Mouse (Mus musculus) midbrain, postnatal 0 days (tissue): ENCODE results near the gene Evx2. TPM values are rescaled to one million over a fixed set of nuclear protein-coding genes. Genes with fewer than 3 reads are reported as not detected.

Source experiments
- ATAC-seq: fragments of 200-750 bp; cut with Nextera tagmentation; 2 replicates; pipeline ENCODE4 v1.8.0; 2017; ENCODE audit warnings: moderate number of reproducible peaks, mild to moderate bottlenecking, moderate TSS enrichment, moderate library complexity; ENCODE audit not compliant: low FRiP score
- DNase-seq: peaks from one replicate; pipeline ENCODE4 v3.0.0-alpha.2; 2015; ENCODE audit warnings: low spot score
- H3K27ac ChIP-seq: fragments of 300-500 bp; sonication (generic); 2 replicates; pipeline ENCODE4 v1.5.1; 2014; ENCODE audit warnings: low read depth, mild to moderate bottlenecking, low read length, mixed read lengths
- H3K27me3 ChIP-seq: fragments of 300-500 bp; sonication (generic); 2 replicates; pipeline ENCODE4 v1.6.1; 2014; ENCODE audit warnings: low read length, control low read depth, mixed read lengths; ENCODE audit not compliant: insufficient read depth
- H3K36me3 ChIP-seq: fragments of 300-500 bp; sonication (generic); 2 replicates; pipeline ENCODE4 v1.6.1; 2014; ENCODE audit warnings: low read length, control low read depth, mixed read lengths; ENCODE audit not compliant: insufficient read depth
- H3K4me1 ChIP-seq: fragments of 300-500 bp; sonication (generic); 2 replicates; pipeline ENCODE4 v1.6.1; 2014; ENCODE audit warnings: mild to moderate bottlenecking, control low read depth, antibody characterized with exemption, low read length, mixed read lengths; ENCODE audit not compliant: insufficient read depth
- H3K4me2 ChIP-seq: fragments of 300-500 bp; sonication (generic); 2 replicates; pipeline ENCODE4 v1.6.1; 2014; ENCODE audit warnings: low read depth, mild to moderate bottlenecking, low read length, mixed read lengths; ENCODE audit not compliant: poor library complexity, severe bottlenecking
- H3K4me3 ChIP-seq: fragments of 300-500 bp; sonication (generic); 2 replicates; pipeline ENCODE4 v1.5.1; 2014; ENCODE audit warnings: low read depth, mild to moderate bottlenecking, low read length, moderate library complexity
- H3K9ac ChIP-seq: fragments of 300-500 bp; sonication (generic); replicated peaks from 2 replicates; pipeline ENCODE4 v1.6.1; 2014; ENCODE audit warnings: mild to moderate bottlenecking, low read length, moderate library complexity, mixed read lengths; ENCODE audit not compliant: poor library complexity, severe bottlenecking
- H3K9me3 ChIP-seq: fragments of 300-500 bp; sonication (generic); 2 replicates; pipeline ENCODE4 v1.6.1; 2016; ENCODE audit warnings: low read length, control low read depth
- CTCF ChIP-seq: IDR thresholded peaks from 2 replicates; pipeline ENCODE4 v1.5.1; 2016; ENCODE audit warnings: antibody characterized with exemption, mild to moderate bottlenecking
- WGBS: fragments of 180-500 bp; shearing (Covaris S2); extraction: QIAGEN DNeasy Blood & Tissue Kit; methylation state at CpG from one replicate; pipeline ENCODE4 v1.1.7; 2014; 5-methylcytosine and 5-hydroxymethylcytosine counted together
- polyA plus RNA-seq: library from polyadenylated mRNA; unstranded; fragments of >200 nt; fragmentation: Nextera tagmentation; extraction: Ambion mirVana; gene quantifications from 2 replicates; pipeline ENCODE4 v1.2.1, GENCODE M21; 2015
- total RNA-seq: library from RNA; depleted of rRNA; stranded (reverse); fragments of >200 nt; gene quantifications from 2 replicates; pipeline ENCODE4 v1.2.3, GENCODE M21; 2014

The Evx2 gene
- total and polyA plus RNA-seq, 2 experiments from 2014 or later, result 0.33 to 4.2 TPM

DNA sequence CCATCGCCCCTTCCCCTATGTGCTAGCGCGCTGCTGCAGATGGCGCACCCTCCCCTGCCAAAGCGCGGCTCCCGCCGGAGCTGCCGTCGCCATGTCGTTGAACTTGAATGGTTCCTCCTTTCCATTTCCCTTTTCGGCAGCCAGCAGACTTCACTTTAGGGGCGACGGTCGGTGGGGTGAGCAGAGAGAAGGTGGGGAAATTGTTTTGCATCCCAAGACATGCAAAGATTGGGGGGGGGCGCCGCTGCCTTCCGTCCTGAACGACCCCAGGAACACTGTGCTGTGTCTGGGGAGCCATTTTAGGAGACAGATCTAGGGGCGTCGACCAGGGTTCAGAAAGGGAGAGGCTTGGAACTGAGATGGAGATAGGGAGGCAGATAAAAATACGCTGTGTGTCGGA, 20.6 kb upstream of the Evx2 start:
- DNase-seq, result no peak
- Histone ChIP-seq H3K9ac (no peak overlapping the region), H3K27ac (no peak overlapping the region), H3K27me3 (peaks cover 99% of the 10 kb centered on the region), H3K4me3 (no peak overlapping the region), H3K4me1 (no peaks in the 10 kb centered on the region), H3K4me2 (no peak overlapping the region), H3K36me3 (no peaks in the 10 kb centered on the region), H3K9me3 (no peaks in the 10 kb centered on the region)
- no peak for ATAC-seq
- no peak for TF ChIP-seq CTCF
- WGBS, result under 1% methylated on average over 23 of the region's 23 CpGs

DNA sequence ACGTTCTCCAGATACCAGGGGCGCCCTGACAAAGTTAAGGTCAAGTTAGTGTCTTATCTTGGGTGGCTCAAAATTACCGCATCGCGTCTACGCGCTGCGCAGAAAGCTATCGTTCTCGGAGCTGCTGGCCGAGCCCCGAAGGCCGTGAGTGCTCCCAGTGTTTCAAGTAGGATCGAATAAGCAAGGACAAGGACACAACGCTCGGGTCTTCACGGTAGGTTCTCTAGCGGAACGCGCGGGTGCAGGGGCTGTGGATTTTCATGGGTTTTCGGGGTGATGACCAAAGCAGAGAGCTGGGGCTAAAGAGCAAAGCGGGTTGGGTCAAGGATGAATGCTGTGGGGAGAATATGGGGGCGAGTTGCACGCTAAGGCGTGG, 20.2 kb upstream of the Evx2 start:
- no peaks in the 10 kb centered on the region for H3K4me1 ChIP-seq
- H3K27ac ChIP-seq, result no peak overlapping the region
- H3K4me2 ChIP-seq, result no peak overlapping the region
- TF ChIP-seq CTCF, result no peak
- peaks cover 99% of the 10 kb centered on the region for H3K27me3 ChIP-seq
- H3K4me3 ChIP-seq, result no peak overlapping the region
- DNase-seq, result no peak
- under 1% methylated on average over 26 of the region's 26 CpGs for WGBS
- H3K9ac ChIP-seq, result no peak overlapping the region
- no peaks in the 10 kb centered on the region for H3K36me3 ChIP-seq
- H3K9me3 ChIP-seq, result no peaks in the 10 kb centered on the region
- no peak for ATAC-seq

DNA sequence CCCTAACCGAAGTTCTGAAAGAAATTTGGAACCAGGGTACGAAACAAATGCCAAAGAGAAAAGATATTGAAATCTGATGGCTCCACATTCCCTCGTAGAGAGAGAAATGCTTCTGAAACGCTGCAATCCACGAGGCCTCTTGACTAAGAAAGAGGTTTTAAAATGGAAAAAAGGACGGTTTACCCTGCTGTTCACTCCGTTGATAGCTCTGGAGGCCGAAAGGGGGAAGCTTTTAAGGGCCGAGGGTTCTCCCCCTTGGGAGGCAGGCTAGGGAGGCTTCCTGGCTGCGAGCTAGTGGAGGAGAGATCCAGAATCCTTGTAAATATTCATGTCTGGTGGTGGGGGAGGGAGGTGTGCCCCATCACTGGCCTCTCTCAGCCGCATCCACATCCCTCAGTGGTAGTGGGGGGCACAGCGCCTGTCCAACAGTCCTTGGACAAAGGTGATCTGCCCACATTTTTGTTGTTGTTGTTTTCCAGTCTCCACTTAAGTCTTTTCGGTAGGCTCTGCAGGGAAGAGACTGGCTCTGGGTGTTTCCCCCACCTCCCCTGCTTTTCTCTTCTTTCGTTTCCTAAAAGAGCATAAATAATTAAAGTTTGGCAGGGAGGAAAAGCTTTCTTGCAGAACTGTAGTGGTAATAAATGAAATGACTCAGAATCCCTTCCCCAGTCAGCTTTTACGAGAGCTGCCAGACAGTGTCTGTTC, 19.7 kb upstream of the Evx2 start, which contains the start of gene Hoxd11:
Gene Hoxd11, plus strand, starts transcription at position 667 of the 705 bp plus-strand sequence.
- TF ChIP-seq CTCF, result no peak
- Histone ChIP-seq H3K27ac (no peak within 1 kb of the TSS), H3K4me1 (no peaks in the 10 kb centered on the region), H3K9ac (no peak within 1 kb of the TSS), H3K4me2 (no peak within 1 kb of the TSS), H3K36me3 (no peaks in the 10 kb centered on the region), H3K27me3 (peaks cover 99% of the 10 kb centered on the region), H3K4me3 (no peak within 1 kb of the TSS), H3K9me3 (no peaks in the 10 kb centered on the region)
- 2% methylated on average over 15 of the region's 15 CpGs for WGBS
- DNase-seq (no peak), ATAC-seq (no peak)

DNA sequence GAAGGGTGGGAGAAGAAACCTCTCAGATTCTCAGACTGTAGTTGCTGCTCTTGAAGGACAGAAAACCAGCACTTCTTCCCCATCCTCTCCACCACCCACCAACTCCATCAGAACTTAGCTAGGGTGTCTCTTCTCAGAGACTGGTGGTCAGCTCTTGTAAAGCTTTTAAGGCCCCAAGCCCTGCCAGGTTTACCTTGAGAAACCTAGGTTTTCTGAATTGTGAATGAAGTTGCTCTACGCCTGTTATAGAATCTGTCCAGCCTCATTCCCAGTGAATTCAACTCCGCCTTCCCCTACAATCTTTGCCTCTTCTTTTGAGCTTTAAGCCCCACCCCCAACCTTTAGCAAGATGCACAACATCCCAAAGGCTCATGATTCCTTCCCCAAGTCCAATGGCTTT, 17.7 kb upstream of the Evx2 start:
- Histone ChIP-seq H3K4me2 (no peak overlapping the region), H3K36me3 (no peaks in the 10 kb centered on the region), H3K27ac (no peak overlapping the region), H3K4me1 (no peaks in the 10 kb centered on the region), H3K9me3 (no peaks in the 10 kb centered on the region), H3K9ac (no peak overlapping the region), H3K27me3 (peaks cover 98% of the 10 kb centered on the region), H3K4me3 (no peak overlapping the region)
- 17% methylated on average over 2 of the region's 2 CpGs for WGBS
- no peak for ATAC-seq
- DNase-seq, result no peak
- TF ChIP-seq CTCF, result no peak

DNA sequence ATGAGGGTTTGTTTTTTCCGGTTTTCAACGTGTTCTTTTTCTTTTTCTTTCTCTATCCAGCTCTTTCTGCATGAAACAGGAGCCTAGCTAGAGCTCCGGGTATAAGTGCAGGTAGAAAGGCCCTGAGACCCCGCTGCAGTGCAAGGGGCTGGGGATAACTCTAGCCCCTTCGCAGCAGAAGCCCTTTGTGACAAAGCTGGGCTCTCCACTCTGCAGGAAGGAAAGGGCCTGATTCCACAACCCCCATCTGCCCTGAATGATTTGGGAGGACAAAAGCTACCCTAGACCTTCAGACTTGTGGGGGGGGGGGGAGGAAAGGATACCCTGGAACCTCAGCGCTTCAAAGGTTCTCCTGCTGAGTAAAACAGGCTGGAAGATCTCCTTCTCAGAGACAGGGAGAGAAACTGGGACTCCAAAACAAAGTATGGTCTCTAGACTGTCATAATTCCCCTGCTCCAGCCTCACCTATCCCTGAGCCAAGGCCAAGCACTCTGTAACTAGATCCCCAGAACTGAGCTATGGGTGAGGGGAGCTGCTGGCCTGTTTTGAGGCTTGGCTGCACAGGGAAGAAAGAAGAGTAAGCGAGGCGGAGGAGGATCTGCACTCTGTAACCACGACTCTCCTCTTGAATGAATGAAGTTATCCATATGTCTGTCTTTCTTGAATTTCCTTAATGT, 17.2 kb upstream of the Evx2 start:
- ATAC-seq (no peak), DNase-seq (no peak)
- Histone ChIP-seq H3K9ac (no peak overlapping the region), H3K4me3 (no peak overlapping the region), H3K27me3 (peaks cover 98% of the 10 kb centered on the region), H3K4me1 (no peaks in the 10 kb centered on the region), H3K36me3 (no peaks in the 10 kb centered on the region), H3K4me2 (no peak overlapping the region), H3K9me3 (no peaks in the 10 kb centered on the region), H3K27ac (no peak overlapping the region)
- WGBS, result 1% methylated on average over 9 of the region's 9 CpGs
- no peak for TF ChIP-seq CTCF

DNA sequence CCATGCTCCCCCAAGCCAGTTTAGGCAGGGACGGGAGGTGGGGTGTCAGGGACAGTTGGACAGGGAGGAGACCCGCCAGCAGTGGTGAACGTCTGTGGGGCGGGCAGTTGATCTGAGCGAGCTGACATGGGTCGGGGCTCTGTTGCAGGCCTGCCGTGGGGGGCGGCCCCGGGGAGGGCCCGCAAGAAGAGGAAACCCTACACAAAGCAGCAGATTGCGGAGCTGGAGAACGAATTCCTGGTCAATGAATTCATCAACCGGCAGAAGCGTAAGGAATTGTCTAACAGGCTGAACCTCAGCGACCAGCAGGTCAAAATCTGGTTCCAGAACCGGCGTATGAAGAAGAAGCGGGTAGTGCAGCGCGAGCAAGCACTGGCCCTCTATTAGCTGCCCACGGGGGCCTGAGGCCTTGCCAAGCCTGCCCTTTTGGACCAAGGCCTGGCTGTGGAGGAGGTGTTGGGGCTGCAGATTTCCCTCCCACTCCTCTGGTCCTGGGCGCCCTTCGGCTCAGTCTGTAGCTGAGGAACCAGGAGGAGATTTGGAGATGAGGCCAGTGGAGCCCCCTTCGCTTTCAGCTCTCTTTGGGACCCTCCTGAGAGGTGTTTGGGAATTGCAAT, 16.4 kb upstream of the Evx2 start:
- no peak for TF ChIP-seq CTCF
- Histone ChIP-seq H3K9me3 (no peaks in the 10 kb centered on the region), H3K27ac (no peak overlapping the region), H3K4me2 (no peak overlapping the region), H3K4me1 (no peaks in the 10 kb centered on the region), H3K27me3 (peaks cover 93% of the 10 kb centered on the region), H3K9ac (no peak overlapping the region), H3K4me3 (no peak overlapping the region), H3K36me3 (no peaks in the 10 kb centered on the region)
- no peak for DNase-seq
- no peak for ATAC-seq
- 3% methylated on average over 24 of the region's 24 CpGs for WGBS
